Mouse (Mus musculus) spleen, postnatal 14 days (tissue): Measurements from ENCODE around the gene B3gat3.

Experiments used
- DNase-seq, 2 experiments: peaks; one replicate each; pipeline ENCODE4 v3.0.0; 2021 to 2022; ENCODE audit warnings: low spot score in 2 of 2

B3gat3 gene

DNA sequence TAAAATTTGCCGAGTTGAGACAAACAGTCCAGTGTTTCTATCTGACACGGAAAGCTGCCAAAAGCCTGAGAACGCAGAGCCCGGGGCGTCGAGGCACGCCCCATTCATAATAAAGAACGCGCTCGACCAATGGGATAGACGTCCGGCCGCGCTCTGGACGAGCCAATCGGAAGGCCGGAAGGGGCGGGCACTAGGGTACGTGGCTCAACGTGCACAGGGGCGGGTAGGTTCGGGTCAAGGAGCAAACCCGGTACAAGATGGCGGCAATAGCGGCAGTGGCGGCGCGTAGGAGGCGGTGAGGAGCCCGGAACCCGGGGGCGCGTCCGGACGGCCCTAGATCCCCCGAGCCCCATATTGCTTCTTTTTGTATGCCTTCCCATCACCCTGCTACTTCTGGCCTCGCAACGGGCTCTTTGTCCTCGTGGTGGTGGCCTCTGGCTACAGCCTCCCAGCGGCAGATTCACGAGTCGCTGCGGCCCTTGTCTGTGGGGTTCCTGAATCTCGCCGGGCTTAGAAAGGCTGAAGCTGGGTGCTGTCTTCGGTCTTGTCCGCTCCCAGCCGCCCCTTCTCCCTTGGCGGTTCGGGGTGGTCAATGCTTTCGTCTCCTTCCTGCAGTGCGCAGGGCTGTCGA, 22.2 kb upstream of the B3gat3 start, which contains the start of gene Ganab:
TSS of gene Ganab (plus strand) at position 207 of the 631 bp plus-strand sequence.
- DNase-seq = peak; percentile 91 to 94

DNA sequence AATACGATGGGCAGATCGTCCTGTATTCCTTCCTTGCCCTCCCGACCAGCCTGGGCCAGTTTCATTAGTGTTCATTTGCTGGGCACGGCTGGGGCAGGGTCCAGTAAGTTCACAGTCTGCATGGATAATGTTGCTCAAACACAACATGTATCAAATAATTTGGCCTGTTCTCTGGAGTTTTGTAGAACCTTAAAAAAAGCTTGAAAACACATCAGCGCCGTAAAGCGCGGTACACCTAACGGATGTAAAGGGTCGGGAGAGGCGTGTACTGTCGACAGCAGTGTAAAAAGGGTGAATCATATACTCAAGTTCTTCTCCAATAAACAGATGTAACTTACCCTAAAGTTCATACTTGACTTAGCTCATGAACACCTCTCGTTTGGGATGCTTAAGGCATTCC, 21.6 kb upstream of the B3gat3 start:
- no peak for DNase-seq

DNA sequence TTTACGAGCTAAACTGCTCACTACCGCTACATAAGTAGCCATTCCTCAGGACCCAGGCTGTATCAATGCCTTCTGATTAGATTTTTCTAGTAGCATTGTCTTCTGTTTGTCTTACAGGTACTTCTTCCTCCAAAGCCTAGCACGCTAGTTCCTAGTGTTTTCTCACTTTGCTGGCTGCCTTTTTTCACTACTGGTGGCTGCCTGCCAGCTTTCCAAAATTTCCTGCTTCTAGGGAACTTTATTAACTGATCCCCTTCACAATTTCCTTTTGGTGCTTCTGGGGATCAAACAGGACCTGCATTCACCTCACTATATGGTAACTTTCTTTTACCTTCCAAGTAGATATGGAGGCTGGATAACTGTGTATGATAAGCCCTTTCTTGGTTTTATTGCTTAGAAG, 21.1 kb upstream of the B3gat3 start:
- no peak for DNase-seq

DNA sequence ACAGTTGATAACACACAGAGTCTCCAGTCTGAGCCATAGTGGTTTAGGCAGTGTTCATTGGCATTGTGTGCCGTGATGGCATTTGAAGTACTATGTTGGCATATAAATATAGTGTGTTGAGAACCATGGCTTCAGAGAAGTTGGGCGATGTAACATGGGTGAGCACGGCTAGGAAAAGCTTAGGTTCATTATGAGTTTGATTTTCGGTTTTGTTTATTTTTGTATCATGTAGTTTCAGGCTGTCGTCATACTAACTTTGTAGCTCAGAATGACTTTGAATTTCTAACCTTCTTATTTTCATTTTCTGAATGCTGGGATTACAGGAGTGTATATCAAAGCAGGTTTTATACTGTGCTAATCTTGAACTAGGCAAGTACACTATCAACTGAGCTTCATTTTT, 16.8 kb upstream of the B3gat3 start:
- no peak for DNase-seq

DNA sequence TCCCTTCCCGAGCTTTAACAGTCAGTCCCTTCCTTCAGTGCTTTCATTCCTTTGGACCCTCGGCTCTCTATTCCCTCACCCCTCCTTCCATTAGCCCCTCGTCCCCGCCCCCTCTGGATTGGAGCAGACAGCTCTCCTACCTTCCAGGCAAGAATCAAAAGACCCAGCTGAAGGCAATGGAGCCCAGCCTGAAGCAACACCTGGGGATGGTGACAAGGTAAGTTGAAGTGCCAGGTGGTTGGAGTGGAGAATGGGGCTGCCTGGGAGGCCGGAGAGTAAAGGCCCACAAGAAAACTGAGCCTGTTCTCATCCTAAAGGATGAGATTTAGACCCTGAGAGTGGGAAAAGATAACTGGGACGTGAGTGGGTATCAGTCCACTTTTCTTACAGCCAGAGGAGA, 11.6 kb upstream of the B3gat3 start:
- no peak for DNase-seq

DNA sequence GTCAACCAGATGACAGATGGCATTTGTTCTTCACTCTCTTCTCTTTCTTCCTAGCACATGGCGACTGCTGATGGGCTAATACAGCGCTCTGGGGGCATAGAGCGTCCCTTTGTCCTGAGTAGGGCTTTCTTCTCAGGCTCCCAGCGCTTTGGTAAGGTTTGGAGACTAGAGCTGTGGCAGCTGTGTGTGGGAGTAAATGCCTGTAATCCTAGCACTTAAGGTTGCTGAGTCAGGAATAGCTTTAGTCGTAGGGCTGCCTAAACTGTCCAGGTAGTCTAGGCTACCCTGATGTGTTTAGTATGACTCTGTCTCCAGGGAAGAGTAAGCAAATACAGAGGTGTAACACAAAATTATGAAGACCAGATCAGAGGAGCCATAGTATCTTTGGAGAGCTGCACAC, 8.4 kb upstream of the B3gat3 start:
- DNase-seq = no peak

DNA sequence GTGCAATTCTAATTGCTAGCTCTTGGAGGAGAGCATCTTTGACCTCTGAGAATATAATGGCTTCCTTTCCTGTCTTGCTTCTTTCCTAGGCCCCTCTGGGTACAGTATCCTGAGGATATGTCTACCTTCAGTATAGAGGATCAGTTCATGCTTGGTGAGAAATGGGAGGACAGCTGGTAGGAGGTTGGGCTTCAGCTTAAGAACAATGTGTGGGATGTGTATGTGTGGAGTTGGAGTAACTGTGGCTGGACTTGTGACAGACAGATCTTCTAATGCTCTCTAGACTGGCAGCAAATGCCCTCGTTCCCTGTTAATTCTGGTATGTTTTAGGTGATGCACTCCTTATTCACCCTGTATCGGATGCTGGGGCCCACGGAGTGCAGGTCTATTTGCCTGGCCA, 6.0 kb upstream of the B3gat3 start:
- DNase-seq = no peak

DNA sequence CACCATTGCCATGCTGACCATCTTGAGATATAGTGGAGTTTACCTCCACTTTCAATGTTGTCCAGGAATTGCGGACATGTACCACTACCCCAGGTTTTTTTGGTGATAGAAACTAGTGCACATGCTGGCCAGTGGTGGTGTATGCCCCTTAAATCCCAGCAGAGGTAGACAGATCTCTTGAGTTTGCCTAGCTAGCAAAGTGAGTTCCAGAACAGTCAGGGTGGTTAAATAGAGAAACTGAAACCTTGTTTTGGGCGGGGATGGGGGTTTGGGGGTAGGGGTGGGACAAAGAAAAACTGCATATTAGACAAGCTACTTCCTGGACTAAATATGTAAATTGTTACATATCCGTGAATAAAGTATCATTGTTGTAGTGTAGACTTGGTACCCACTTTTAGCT, 1.2 kb upstream of the B3gat3 start:
- no peak for DNase-seq

DNA sequence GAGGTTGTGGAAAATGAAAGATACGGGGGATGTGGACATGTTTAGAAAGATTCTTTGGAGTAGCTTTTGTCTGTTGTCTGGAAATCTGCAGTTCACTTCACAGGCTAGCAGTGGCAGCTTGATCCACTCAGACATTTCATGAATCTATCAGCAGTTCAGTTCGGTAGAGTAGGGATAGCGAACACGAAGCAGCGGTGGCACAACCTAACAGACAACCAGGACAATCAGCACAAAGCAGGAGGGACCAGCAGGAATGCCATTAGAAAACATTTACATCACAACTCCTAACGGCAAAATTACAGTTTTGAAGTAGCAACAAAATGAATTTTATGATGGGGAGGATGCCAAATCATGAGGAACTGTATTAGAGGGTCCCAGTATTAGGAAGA, 496 bp upstream of the B3gat3 start:
- no peak for DNase-seq

DNA sequence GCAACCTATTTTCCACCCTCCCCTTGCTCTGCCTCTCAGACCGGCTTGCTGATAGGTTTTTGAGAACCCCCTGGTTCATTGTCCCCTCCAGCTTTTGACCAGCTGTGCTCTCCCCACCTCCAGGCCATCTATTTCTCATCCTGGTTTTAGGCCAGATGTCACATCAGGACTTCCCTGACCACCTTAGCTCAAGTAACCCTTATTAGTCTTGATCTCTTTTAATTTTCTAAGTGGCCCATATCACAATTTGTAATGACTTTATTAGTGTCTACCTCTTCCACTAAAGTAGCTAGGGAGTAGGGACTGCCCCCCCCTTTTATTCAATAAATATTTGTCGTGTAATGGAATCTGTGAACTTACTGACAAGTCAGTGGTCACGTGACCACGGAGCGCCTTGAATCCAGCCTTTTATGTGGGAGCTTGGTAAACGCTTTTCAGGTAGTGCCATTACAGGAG, 690 bp downstream of the B3gat3 start:
- no peak for DNase-seq

DNA sequence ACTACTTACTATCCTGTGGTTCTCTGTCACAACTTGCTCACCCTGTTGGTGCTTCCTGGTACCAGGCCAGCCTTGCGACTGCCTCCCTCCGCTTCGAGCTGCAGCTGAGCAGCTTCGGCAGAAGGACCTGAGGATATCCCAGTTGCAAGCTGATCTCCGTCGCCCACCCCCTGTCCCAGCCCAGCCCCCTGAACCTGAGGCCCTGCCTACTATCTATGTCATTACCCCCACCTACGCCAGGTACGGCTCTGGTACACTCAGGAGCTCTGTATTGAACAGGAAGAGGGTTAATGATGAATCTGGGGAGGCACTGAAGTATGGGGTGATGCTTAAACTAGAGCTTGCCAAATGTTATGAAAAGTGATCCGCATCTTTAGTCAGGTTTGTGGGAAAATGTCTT, 1.6 kb downstream of the B3gat3 start:
- DNase-seq = no peak

DNA sequence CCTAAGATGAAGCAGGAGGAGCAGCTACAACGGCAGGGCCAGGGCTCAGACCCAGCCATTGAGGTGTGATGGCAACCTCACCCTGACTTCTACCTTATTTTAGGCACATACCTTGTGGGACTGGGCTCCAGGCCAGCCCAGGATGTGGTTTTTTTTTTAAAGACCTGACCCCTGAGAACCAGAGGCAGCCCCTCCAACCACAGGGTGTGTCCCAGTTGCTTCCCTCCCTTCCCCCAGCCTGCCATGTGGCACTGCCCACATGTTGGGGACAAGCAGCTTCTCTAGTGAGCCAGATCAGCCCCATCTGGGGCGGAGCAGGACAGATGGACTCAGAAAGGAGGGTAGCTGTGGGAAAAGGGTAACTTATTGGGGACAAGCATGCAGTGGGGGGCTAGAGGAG, 6.6 kb downstream of the B3gat3 start:
- no peak for DNase-seq

DNA sequence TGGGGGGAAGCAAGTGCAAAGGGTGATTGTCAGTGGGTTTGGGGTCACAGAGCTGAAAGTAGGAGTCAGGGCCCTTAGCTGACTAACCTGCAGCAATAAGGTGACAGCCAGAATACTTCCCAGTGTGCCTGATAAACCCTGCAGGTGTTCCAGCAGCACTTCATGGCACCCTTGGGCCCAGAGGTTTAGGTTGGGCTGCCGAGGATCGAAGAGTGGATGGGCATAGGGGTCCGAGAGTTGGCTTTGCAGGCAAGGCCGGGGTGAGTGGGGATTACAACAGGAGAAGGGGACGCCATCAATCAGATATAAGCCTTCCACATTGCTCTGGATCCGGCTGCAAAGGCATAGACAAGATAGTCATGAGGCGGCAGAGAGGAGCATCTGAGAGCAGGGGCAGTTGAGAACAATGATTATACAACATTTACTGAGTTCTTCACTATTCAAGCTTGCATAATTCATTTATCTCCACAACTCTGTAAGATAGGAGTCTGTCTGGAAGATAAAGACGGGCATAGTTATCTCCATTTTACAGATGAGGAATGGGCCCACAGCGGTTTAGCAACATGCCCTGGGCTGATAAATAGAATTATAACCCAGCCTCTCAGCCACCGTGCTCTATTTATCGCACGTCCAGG, 7.8 kb downstream of the B3gat3 start:
- DNase-seq = no peak

DNA sequence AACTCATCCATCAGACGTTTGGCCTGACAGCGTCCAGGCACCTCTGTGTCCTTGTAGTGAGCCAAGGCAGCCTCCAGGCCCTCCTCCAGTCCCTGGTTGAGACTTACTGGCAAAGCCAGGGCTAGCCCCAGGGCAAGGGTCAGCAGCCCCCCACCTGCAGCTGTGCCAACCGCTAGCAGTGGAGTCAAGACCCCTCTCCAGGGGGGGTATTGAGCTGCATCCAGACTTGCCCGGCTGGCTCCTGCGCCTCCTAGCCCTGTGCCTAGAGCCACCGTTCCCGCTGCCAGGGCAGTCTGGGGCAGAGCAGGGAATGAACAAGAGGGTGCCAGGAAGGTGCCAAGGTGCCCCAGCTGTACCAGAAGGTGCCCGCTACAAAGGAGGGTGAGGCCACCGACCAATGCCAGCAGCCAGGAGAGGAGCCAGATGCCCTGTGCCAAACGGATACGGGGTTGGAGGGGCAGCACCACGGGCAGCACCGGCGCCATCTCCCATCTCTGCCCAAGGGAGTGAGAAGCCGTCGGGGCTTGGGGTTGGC, 8.6 kb downstream of the B3gat3 start:
- no peak for DNase-seq

DNA sequence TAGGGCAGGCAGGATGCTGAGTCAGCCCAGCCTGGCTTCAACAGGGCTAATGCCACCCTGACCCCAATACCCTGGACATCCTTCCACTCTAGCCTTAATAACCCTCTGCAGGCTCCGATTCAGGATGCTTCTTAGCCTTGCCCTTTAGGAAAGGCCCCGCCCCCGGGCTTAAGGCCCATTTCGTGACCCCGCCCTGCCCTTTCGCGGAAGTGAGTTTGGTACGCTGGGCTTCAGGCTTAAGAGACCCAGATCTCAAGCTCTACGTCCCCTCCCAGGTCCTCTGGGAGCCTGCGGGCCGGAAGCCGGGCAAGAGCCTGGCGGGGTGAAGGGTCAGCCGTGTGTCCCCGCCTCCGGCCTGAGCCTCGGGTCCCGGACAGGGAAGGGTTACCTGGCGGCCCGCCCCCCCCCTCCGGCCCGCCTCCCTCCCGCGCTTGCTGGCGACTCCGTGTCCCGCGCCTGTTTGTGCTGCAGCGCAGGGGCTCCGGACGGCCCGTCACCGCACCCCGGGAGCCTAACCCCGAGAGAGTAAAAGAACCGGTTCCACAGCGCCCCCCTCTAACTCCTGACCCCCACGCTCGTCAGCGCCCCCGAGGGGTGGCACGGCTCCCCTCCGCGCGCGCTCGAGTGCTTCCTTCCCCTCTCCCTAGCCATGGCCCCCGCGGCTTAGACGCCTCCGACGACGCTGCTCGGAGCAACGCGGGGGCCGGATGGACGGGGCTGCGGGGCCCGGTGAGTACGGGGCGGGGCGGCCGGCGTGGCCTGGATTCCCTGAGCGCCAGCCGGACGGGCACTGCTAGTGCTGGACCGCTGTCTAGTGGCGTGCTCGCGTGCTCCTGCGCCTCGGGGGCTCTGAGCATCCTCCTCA, 9.3 kb downstream of the B3gat3 start, which contains the start of the genes Rom1 and Eml3:
TSS of gene Rom1 (minus strand) at position 133 of the 865 bp plus-strand sequence.
TSS of gene Eml3 (plus strand) at position 329 of the 865 bp plus-strand sequence.
- peak; percentile 77 to 82 for DNase-seq

DNA sequence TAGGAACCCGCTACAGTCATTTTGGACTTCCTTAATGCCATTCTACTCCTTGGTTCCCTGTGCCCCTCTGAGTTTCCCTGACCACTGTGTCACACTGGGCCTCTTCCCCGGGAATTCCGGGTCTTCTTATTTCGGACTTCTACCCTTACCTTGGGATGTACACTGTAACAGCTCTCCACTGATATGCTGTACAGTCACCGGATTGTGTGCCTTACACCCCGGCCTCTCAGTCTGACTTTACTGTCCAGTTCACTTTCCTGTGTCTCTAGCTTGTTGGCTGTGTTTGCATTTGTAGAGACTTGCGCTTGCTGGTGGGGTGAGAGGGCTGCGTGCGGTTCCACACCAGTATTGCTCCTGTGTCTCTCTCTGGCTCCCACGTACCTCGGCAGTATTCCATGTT, 9.9 kb downstream of the B3gat3 start:
- no peak for DNase-seq

DNA sequence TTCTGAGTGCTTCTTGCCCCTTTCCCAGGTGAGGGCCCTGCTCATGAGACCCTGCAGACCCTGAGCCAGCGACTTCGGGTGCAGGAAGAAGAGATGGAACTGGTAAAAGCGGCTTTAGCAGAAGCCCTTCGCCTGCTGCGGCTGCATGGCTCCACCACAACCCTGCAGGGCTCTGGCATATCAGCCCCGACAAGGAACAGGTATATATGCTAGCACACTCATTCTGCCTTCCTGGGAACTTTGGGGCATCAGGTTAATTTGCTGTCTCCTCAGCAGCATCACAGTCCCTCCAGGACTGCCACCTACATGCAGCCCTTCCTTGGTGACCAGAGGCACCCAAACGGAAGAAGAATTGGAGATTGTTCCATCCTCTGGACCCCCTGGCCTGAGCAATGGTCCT, 10.6 kb downstream of the B3gat3 start:
- DNase-seq = no peak

DNA sequence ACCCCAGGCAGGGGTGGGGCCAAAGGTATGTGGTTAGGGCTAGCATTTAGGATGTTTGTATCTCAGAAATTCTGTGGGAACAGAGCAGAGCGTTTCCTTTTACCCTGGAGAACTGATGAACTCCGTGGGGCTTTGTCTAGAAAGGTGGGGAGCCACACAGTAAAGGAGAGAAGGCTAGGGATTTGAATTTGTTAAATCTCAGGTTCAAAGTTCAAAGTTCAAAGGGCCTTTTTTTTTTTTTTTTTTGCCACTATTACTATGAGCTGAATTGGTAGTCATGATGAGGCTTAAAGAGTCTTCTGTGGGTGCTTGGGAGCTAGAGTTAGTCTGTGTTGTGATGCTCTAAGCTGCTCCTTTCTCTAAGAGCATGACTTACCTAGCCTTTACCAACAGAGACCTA, 16.6 kb downstream of the B3gat3 start:
- no peak for DNase-seq

DNA sequence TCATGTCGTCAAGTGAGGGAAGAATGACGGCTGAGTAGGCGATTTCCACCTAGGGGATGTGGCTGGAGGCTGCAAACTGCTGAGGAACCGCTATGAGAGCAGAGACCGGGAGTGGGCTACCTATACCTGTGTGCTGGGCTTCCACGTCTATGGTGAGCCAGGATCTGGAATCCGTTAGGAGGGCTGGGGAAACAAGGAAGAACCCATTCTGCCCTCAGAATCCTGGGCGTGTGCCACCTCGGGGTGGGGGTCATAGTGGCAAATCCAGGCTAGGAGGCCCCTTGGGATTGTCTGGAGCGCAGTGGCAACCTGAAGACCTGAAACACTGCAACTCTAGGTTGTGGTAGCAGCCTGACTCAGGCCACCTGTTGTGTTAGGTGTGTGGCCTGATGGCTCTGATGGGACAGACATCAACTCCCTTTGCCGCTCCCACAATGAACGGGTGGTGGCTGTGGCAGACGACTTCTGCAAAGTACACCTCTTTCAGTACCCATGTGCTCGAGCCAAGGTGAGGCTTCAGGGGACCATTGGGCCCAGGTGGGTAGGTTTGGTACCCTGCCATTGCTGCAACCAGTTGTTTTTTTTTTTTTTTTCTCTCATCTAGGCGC, 20.5 kb downstream of the B3gat3 start:
- no peak for DNase-seq

DNA sequence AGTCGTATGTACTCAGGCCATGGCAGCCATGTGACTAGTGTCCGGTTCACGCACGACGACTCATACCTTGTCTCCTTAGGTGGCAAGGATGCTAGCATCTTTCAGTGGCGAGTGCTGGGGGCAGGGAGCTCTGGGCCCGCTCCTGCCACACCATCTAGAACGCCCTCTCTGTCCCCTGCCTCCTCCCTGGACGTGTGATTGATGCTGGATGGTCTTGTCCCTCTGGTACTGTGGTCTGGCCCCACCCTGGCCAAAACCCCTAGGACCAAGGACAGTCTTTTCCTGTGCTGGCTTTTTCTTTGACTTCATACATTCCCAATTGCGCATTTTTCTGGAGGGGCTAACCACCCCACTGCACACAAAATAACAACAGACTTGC, 21.0 kb downstream of the B3gat3 start:
- no peak for DNase-seq

DNA sequence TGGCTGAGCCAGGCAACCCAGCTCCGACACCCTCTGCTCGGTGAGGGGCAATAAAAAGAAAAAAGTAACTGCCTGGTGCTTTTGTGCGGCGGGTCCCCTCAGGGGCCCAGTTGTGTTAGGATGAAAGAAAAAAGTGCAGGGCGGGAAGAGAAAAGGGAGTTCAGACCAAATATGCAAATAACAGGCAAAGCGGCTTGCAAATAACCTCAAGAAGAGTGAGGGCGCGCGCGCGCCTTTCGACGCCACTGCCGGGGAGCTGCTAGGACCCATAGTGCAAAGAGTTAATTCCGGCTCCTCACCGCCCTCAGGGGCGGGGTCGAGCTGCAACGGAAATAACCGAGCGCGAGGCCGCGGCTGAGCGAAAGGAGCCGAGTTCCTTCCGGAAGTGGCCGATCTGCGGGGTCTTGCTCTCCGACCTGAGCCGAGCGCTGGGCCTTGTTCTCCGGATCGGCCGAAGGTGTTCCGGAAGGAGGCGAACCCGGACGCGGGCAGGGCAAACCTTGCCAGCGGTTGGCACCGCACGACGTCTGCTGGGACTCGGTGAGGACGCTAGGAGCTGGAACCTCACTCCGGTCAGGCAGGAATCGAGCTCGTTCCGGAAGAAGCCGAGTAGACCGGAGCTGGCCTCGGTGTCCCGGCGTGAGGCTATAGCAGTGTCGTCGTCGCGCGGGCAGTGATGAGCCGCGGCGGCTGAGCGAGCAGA, 21.5 kb downstream of the B3gat3 start, which contains the start of gene Mta2:
TSS of gene Mta2 (plus strand) at position 361 of the 703 bp plus-strand sequence.
- peak; percentile 93 to 95 for DNase-seq
